Mouse (Mus musculus) midbrain, embryonic 16.5 days (tissue): ENCODE measurements at regions not wholly inside any gene's neighbourhood (a gene's known extent, or its start where the extent isn't known, plus 50 kb on each side); places are given as distances from the start of the nearest gene placed in this dataset.

ENCODE experiments used
- ATAC-seq: fragments of 200-750 bp; cut with Nextera tagmentation; 2 replicates; pipeline ENCODE4 v1.8.0; 2017; ENCODE audit warnings: moderate TSS enrichment
- H3K27ac ChIP-seq: fragments of 300-500 bp; sonication (generic); 2 replicates; pipeline ENCODE4 v1.5.1; 2014; ENCODE audit warnings: mild to moderate bottlenecking, low read length, mixed read lengths
- H3K27me3 ChIP-seq: fragments of 300-500 bp; sonication (generic); 2 replicates; pipeline ENCODE4 v1.6.1; 2014; ENCODE audit warnings: low read depth, low read length, mixed read lengths; ENCODE audit not compliant: control insufficient read depth, insufficient read depth
- H3K36me3 ChIP-seq: fragments of 300-500 bp; sonication (generic); 2 replicates; pipeline ENCODE4 v1.6.1; 2014; ENCODE audit warnings: mild to moderate bottlenecking, low read length, moderate library complexity, mixed read lengths; ENCODE audit not compliant: control insufficient read depth, insufficient read depth
- H3K4me1 ChIP-seq: fragments of 300-500 bp; sonication (generic); 2 replicates; pipeline ENCODE4 v1.6.1; 2014; ENCODE audit warnings: mild to moderate bottlenecking, low read length, mixed read lengths; ENCODE audit not compliant: control insufficient read depth, insufficient read depth
- H3K4me2 ChIP-seq: fragments of 300-500 bp; sonication (generic); 2 replicates; pipeline ENCODE4 v1.6.1; 2014; ENCODE audit warnings: mild to moderate bottlenecking, low read length, mixed read lengths
- H3K4me3 ChIP-seq: fragments of 300-500 bp; sonication (generic); 2 replicates; pipeline ENCODE4 v1.5.1; 2014; ENCODE audit warnings: low read depth, mild to moderate bottlenecking, low read length, moderate library complexity, mixed read lengths
- H3K9ac ChIP-seq: fragments of 300-500 bp; sonication (generic); 2 replicates; pipeline ENCODE4 v1.6.1; 2014; ENCODE audit warnings: low read depth, low read length, mixed read lengths
- H3K9me3 ChIP-seq: fragments of 300-500 bp; sonication (generic); replicated peaks from 2 replicates; pipeline ENCODE4 v1.6.1; 2014; ENCODE audit warnings: mild to moderate bottlenecking, low read length, mixed read lengths; ENCODE audit not compliant: control insufficient read depth, poor library complexity, severe bottlenecking
- WGBS: fragments of 180-500 bp; shearing (Covaris S2); extraction: QIAGEN DNeasy Blood & Tissue Kit; methylation state at CpG from one replicate; pipeline ENCODE4 v1.1.7; 2014; 5-methylcytosine and 5-hydroxymethylcytosine counted together

GRCm38 (mm10) chr13:41910236-41910635 lies 62.8 kb upstream of the Adtrp start:
- H3K9me3 ChIP-seq, result no peaks in the 10 kb centered on the region
- ATAC-seq, result no peak
- WGBS, result 83% methylated on average over 10 of the region's 10 CpGs
- no peak overlapping the region for H3K9ac ChIP-seq
- H3K4me3 ChIP-seq, result no peak overlapping the region
- H3K4me1 ChIP-seq, result no peaks in the 10 kb centered on the region
- no peak overlapping the region for H3K4me2 ChIP-seq
- H3K36me3 ChIP-seq, result no peaks in the 10 kb centered on the region
- H3K27ac ChIP-seq, result no peak overlapping the region
- H3K27me3 ChIP-seq, result no peaks in the 10 kb centered on the region

DNA sequence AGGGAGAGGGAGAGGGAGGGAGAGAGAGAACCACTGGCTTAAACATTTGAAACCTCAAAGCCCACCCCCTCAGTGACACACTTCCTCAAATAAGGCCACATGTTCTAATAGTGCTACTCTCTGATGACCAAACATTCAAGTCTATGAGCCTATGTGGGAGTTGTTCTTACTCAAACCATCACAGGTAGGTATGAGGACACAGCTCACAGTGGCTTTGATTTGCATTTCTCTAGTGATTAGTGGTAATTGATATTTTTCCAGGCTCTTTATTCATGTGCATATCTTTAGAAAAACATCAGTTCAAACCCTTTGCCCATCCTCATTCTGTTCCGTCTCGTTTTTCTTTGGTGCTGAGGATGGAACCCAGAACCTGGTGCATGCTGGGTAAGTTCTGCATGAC lies 59.5 kb upstream of the Adtrp start:
- ATAC-seq, result no peak
- no peak overlapping the region for H3K4me3 ChIP-seq
- no peaks in the 10 kb centered on the region for H3K36me3 ChIP-seq
- no peak overlapping the region for H3K27ac ChIP-seq
- 96% methylated on average over 2 of the region's 2 CpGs for WGBS
- no peak overlapping the region for H3K4me2 ChIP-seq
- no peaks in the 10 kb centered on the region for H3K27me3 ChIP-seq
- no peaks in the 10 kb centered on the region for H3K9me3 ChIP-seq
- H3K4me1 ChIP-seq, result no peaks in the 10 kb centered on the region
- H3K9ac ChIP-seq, result no peak overlapping the region

DNA sequence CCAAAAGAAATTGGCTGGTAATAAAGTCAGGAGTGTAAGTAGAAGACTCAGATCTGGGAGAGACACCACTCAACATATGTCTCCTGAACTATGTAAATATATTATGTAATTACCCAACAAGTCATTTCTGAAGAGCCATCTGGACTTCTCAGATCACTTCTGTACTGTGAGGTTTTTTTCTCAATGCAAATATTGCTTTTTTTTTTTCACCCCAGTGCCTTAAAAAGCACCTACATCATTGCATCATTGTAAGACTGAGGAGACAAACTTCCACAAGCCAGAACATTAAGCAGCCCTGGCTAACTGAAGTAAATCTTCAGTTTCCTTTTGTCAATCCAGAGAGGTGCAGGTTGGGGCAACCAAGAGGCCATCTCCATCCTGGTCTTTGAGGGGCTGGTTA lies 55.8 kb upstream of the Adtrp start:
- Histone ChIP-seq H3K4me1 (no peaks in the 10 kb centered on the region), H3K9ac (no peak overlapping the region), H3K36me3 (no peaks in the 10 kb centered on the region), H3K4me3 (no peak overlapping the region), H3K27me3 (no peaks in the 10 kb centered on the region), H3K27ac (no peak overlapping the region), H3K4me2 (no peak overlapping the region), H3K9me3 (no peaks in the 10 kb centered on the region)
- ATAC-seq, result no peak

DNA sequence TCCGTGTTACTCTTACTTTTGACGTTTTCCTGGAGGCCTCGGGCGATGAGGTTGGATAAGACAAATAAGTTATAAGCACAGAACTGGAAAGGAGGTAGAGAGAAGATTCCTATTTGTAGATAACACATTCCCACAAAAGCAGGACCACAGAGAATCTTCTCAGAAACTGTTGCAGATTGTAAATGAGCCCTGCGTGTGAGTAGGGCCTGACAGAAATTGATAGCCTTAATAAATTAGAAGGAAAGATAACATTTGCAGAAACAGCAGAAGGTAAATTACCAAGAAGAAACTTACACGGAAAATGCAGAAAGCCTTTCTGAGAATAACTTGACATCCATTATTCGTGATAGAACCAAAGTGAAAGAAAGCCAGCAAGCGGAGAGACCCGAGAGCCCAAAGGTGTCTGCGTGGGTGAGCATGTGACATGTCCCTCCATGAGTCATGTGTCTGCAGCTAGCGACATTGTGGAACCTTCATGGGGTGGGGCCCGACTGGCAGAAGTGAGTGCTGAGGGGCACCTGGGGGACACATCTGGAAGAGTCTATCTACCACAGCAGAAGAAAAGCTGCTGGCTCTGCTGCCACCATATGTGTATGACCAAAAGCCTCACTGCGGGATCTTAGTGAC lies 52.5 kb upstream of the Adtrp start:
- ATAC-seq, result no peak
- Histone ChIP-seq H3K36me3 (no peaks in the 10 kb centered on the region), H3K4me2 (no peak overlapping the region), H3K4me3 (no peak overlapping the region), H3K27me3 (no peaks in the 10 kb centered on the region), H3K9ac (no peak overlapping the region), H3K4me1 (no peaks in the 10 kb centered on the region), H3K27ac (no peak overlapping the region), H3K9me3 (no peaks in the 10 kb centered on the region)
- WGBS, result 92% methylated on average over 13 of the region's 13 CpGs

GRCm38 (mm10) chr13:41899281-41899680 lies 51.8 kb upstream of the Adtrp start:
- 87% methylated on average over 7 of the region's 7 CpGs for WGBS
- no peak overlapping the region for H3K27ac ChIP-seq
- no peaks in the 10 kb centered on the region for H3K36me3 ChIP-seq
- no peaks in the 10 kb centered on the region for H3K27me3 ChIP-seq
- no peak for ATAC-seq
- no peaks in the 10 kb centered on the region for H3K4me1 ChIP-seq
- H3K4me3 ChIP-seq, result no peak overlapping the region
- no peak overlapping the region for H3K4me2 ChIP-seq
- no peak overlapping the region for H3K9ac ChIP-seq
- H3K9me3 ChIP-seq, result no peaks in the 10 kb centered on the region

GRCm38 (mm10) chr13:41897481-41898317 lies 50.2 kb upstream of the Adtrp start:
- no peak overlapping the region for H3K4me3 ChIP-seq
- no peaks in the 10 kb centered on the region for H3K27me3 ChIP-seq
- no peaks in the 10 kb centered on the region for H3K36me3 ChIP-seq
- no peaks in the 10 kb centered on the region for H3K4me1 ChIP-seq
- no peak overlapping the region for H3K9ac ChIP-seq
- H3K27ac ChIP-seq, result no peak overlapping the region
- H3K9me3 ChIP-seq, result no peaks in the 10 kb centered on the region
- WGBS, result 92% methylated on average over 8 of the region's 8 CpGs
- H3K4me2 ChIP-seq, result no peak overlapping the region
- ATAC-seq, result no peak
